Mouse (Mus musculus): ENCODE data around the gene Epn2. TPM values are rescaled to one million over a fixed set of nuclear protein-coding genes. Genes with fewer than 3 reads are reported as not detected.

Epn2 gene
- 12.4 TPM for polyA plus RNA-seq (2014; fragmentation: Illumina TruSeq; extraction: RNeasy Lipid Tissue Mini Kit (QIAGEN cat#74804); ENCODE audit: low read depth, low replicate concordance)

GRCm38 (mm10) chr11:61578983-61579877 lies at the start of gene Epn2:
Gene Epn2 (minus strand): TSS chr11:61579687.

DNA sequence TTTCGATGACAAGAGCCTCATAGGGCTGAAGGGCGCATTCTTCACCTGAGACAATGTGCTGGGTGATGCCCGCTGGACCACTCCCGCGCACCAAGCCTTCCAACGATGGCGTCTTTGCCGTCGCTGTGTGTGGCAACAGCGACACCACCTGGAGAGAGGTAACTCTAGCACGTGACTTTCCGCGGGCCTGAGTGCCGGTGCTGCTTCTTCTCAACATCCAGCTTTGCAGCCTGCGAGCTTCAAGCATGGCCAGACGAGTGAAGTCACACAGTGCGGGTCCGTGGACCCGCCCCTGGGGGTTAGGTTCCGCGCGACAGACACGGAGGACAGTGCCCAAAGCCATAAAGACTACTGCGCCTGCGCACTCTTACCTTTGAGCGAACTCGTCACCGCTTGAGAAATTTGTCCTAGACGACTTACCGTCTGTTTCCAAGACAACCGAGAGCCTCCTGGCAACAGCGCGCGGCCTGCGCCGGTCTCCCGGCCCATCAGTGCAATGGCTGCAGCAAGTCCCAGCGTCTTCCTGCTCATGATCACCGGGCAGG lies 74.7 kb downstream of the Epn2 start, which contains the start of gene B9d1:
TSS of gene B9d1 (plus strand) at position 432 of the 545 bp plus-strand sequence.

GRCm38 (mm10) chr11:61494129-61494997 lies 85.1 kb downstream of the Epn2 start, which contains the start of gene Mapk7:
Gene Mapk7 (minus strand): TSS chr11:61494406.

DNA sequence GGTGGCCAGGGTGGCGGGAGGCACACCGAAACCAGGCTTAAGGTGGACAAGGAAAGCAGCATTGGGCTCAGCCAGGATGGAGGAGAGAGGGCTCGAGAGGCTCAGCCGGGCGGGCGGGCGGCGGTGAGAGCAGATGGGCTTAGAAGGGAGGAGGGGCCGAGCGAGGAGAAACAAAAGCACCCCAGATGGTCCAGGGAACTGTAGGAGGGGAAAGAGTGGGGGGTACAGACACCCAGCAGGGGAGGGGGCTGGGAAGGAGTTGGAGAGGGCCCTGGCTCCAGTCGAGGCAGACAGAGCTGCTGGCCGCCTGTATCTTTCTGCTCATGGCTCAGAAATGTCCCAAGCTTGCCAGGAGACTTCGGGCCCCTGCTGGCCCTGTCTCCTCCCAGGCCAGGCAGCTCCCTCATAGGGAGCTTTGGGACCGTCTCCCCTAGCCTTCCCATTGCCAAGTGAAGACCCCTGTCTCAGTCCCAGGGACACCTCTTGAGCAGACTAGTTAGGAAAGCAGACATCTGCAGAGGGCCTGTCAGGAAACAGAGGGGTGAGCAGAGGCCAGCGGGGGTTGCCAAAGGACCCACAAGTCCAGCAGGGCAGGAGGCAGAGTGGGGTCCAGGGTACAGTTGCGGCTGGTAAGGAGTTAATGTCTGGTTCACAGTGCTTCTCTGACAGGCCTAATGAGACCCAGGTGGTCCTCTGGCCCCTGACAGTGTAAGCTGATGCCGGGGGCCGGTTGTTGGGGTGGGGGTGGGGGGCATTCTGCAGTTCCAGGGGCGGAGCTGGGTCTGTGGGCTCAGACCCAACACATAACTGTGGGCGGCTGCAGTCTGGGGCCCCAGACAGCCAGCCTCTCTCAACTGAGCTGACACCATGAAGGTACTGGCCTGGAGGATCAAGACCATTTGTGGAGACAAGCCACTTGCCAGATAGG lies 94.6 kb downstream of the Epn2 start, which contains the start of gene Mfap4:
TSS of gene Mfap4 (plus strand) at position 819 of the 928 bp plus-strand sequence.

Other genes starting within 250 kb of the Epn2 start
- gene Slc47a2, start 236.8 kb downstream of the Epn2 start, polyA plus RNA-seq (2014; fragmentation: Illumina TruSeq; extraction: RNeasy Lipid Tissue Mini Kit (QIAGEN cat#74804); ENCODE audit: low read depth, low replicate concordance): not detected
- 445 TPM for gene Slc47a1, start 201.3 kb downstream of the Epn2 start, polyA plus RNA-seq (2014; fragmentation: Illumina TruSeq; extraction: RNeasy Lipid Tissue Mini Kit (QIAGEN cat#74804); ENCODE audit: low read depth, low replicate concordance)
- gene Rnf112, start 125.6 kb downstream of the Epn2 start, polyA plus RNA-seq (2014; fragmentation: Illumina TruSeq; extraction: RNeasy Lipid Tissue Mini Kit (QIAGEN cat#74804); ENCODE audit: low read depth, low replicate concordance): not detected
- gene Mfap4, start 94.3 kb downstream of the Epn2 start, polyA plus RNA-seq (2014; fragmentation: Illumina TruSeq; extraction: RNeasy Lipid Tissue Mini Kit (QIAGEN cat#74804); ENCODE audit: low read depth, low replicate concordance): 0.32 TPM
- 0.69 TPM for gene Mapk7, start 85.3 kb downstream of the Epn2 start, polyA plus RNA-seq (2014; fragmentation: Illumina TruSeq; extraction: RNeasy Lipid Tissue Mini Kit (QIAGEN cat#74804); ENCODE audit: low read depth, low replicate concordance)
- gene B9d1, start 74.5 kb downstream of the Epn2 start, polyA plus RNA-seq (2014; fragmentation: Illumina TruSeq; extraction: RNeasy Lipid Tissue Mini Kit (QIAGEN cat#74804); ENCODE audit: low read depth, low replicate concordance): 0.61 TPM
- 0.44 TPM for gene Grap, start 73.6 kb upstream of the Epn2 start, polyA plus RNA-seq (2014; fragmentation: Illumina TruSeq; extraction: RNeasy Lipid Tissue Mini Kit (QIAGEN cat#74804); ENCODE audit: low read depth, low replicate concordance)
- 0.49 TPM for gene Fam83g, start 104.4 kb upstream of the Epn2 start, polyA plus RNA-seq (2014; fragmentation: Illumina TruSeq; extraction: RNeasy Lipid Tissue Mini Kit (QIAGEN cat#74804); ENCODE audit: low read depth, low replicate concordance)
- gene Slc5a10, start 141.1 kb upstream of the Epn2 start, polyA plus RNA-seq (2014; fragmentation: Illumina TruSeq; extraction: RNeasy Lipid Tissue Mini Kit (QIAGEN cat#74804); ENCODE audit: low read depth, low replicate concordance): 18.9 TPM
- gene Prpsap2, start 182.4 kb upstream of the Epn2 start, polyA plus RNA-seq (2014; fragmentation: Illumina TruSeq; extraction: RNeasy Lipid Tissue Mini Kit (QIAGEN cat#74804); ENCODE audit: low read depth, low replicate concordance): 52.3 TPM

Measured in kidney, adult 10 weeks (tissue).